Mouse (Mus musculus): ENCODE measurements at regions not wholly inside any gene's neighbourhood (a gene's known extent, or its start where the extent isn't known, plus 50 kb on each side); places are given as distances from the start of the nearest gene placed in this dataset.

DNA sequence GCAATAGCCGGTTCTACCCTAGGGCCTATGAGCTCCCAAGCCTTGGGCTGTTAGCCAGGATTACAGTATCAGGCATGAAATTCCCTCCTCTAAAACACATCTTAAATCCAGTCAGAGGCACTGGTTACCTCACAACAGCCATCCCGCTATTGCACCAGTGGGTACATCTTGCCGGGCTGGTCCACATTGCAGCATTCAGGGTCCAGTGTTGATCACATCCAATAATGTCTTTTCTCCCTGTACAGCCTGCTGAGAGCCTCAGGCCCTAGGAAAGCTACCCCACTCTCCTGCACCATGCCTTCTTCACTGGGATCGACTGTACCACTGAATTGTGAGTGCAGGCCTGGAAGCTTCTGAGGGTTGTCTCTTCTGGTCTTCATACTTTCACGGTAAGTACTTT is 86.0 kb upstream of the Zdhhc25 start:
- H3K27ac ChIP-seq (ENCODE audit: low read depth, low read length), result no peak overlapping the region
- H3K4me2 ChIP-seq (replicated peaks; ENCODE audit: low read depth), result no peak overlapping the region
- H3K9ac ChIP-seq (ENCODE audit: low read depth, low read length), result no peak overlapping the region
- no peaks in the 10 kb centered on the region for H3K9me3 ChIP-seq (ENCODE audit: control insufficient read depth)
- TF ChIP-seq CTCF (IDR thresholded peaks at IDR 0.05; ENCODE audit: low read depth), result no peak
- H3K4me3 ChIP-seq (ENCODE audit: low read depth, low read length), result no peak overlapping the region
- no peaks in the 10 kb centered on the region for H3K4me1 ChIP-seq (replicated peaks; ENCODE audit: control insufficient read depth, insufficient read depth, low read length)
- H3K27me3 ChIP-seq (replicated peaks; ENCODE audit: control insufficient read depth, insufficient read depth, low read length), result no peaks in the 10 kb centered on the region
- no peaks in the 10 kb centered on the region for H3K36me3 ChIP-seq (ENCODE audit: control insufficient read depth, insufficient read depth)
- ATAC-seq, result no peak
- WGBS, result 88% methylated on average over 5 of the region's 5 CpGs

DNA sequence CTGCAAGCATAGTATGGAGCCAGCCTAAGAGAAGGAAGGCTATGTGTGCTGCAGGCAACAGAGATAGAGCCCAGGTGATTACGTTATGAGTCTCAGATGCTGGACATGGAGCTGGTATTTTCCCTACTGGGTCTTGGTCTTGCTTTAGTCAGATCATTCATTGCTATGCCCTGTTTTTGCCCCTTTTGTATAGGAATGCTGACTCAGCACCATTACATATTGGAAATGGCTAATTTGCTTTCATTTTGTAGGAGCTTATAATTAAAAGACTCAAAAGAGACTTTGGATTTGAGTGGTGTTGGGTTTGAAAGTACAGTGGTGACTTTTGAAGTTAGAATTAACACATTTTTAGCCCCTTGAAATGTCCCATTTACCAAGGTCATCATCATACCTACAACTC is 68.9 kb upstream of the Zdhhc25 start:
- ATAC-seq, result no peak
- Histone ChIP-seq H3K27me3 (replicated peaks; ENCODE audit: control insufficient read depth, insufficient read depth, low read length) (no peaks in the 10 kb centered on the region), H3K4me2 (replicated peaks; ENCODE audit: low read depth) (no peak overlapping the region), H3K4me1 (replicated peaks; ENCODE audit: control insufficient read depth, insufficient read depth, low read length) (no peaks in the 10 kb centered on the region), H3K27ac (ENCODE audit: low read depth, low read length) (no peak overlapping the region), H3K9ac (ENCODE audit: low read depth, low read length) (no peak overlapping the region), H3K36me3 (ENCODE audit: control insufficient read depth, insufficient read depth) (no peaks in the 10 kb centered on the region), H3K9me3 (ENCODE audit: control insufficient read depth) (no peaks in the 10 kb centered on the region), H3K4me3 (ENCODE audit: low read depth, low read length) (no peak overlapping the region)
- WGBS, result 89% methylated on average over 1 of the region's 1 CpGs
- TF ChIP-seq CTCF (IDR thresholded peaks at IDR 0.05; ENCODE audit: low read depth), result no peak

DNA sequence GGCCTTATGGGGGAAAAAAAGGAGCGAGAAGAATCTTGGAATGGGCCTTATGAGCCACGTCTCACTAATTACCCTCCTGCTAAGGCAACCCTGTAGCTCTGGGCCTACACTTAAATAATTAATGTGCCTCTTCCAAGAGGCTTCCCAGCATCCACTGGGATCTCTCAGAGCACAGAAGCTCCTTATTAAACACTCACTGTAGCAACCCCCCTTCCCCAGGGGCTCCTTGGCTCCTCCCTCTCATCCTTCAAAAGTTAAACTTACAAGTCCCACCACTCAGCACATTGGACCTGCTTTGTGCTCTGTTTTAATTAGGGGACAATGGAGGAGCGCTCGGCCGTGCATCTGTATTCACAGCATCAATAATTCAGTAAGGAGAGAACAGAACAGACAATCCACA is 68.1 kb upstream of the Zdhhc25 start:
- Histone ChIP-seq H3K4me3 (ENCODE audit: low read depth, low read length) (no peak overlapping the region), H3K4me2 (replicated peaks; ENCODE audit: low read depth) (no peak overlapping the region), H3K36me3 (ENCODE audit: control insufficient read depth, insufficient read depth) (no peaks in the 10 kb centered on the region), H3K9ac (ENCODE audit: low read depth, low read length) (no peak overlapping the region), H3K27ac (ENCODE audit: low read depth, low read length) (no peak overlapping the region), H3K9me3 (ENCODE audit: control insufficient read depth) (no peaks in the 10 kb centered on the region), H3K27me3 (replicated peaks; ENCODE audit: control insufficient read depth, insufficient read depth, low read length) (no peaks in the 10 kb centered on the region), H3K4me1 (replicated peaks; ENCODE audit: control insufficient read depth, insufficient read depth, low read length) (no peaks in the 10 kb centered on the region)
- no peak for ATAC-seq
- no peak for TF ChIP-seq CTCF (IDR thresholded peaks at IDR 0.05; ENCODE audit: low read depth)
- whole genome bisulfite sequencing, result 82% methylated on average over 5 of the region's 5 CpGs

DNA sequence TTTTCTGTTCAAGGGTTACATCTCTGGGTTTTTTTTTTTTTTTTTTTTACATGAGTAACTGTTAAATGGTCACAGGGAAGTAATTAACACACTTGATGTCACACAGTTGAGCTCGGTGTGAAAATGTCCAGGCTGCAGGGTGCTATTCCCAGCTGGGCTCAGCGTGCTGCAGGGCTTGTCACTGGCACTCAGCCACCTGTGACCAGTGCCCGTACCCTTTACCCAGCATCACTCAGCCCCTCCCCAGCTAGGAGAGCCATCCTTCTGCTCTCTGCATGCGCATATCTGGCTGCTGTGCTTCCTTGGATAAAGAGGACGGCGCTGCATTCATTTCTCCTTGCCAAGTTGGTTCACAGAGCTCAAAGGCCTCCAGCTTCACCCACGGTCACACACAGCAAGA is 66.7 kb upstream of the Zdhhc25 start:
- ATAC-seq, result no peak
- H3K4me3 ChIP-seq (ENCODE audit: low read depth, low read length), result no peak overlapping the region
- H3K9me3 ChIP-seq (ENCODE audit: control insufficient read depth), result no peaks in the 10 kb centered on the region
- no peak overlapping the region for H3K4me2 ChIP-seq (replicated peaks; ENCODE audit: low read depth)
- WGBS, result 77% methylated on average over 7 of the region's 7 CpGs
- no peak overlapping the region for H3K9ac ChIP-seq (ENCODE audit: low read depth, low read length)
- no peaks in the 10 kb centered on the region for H3K27me3 ChIP-seq (replicated peaks; ENCODE audit: control insufficient read depth, insufficient read depth, low read length)
- TF ChIP-seq CTCF (IDR thresholded peaks at IDR 0.05; ENCODE audit: low read depth), result no peak
- no peaks in the 10 kb centered on the region for H3K4me1 ChIP-seq (replicated peaks; ENCODE audit: control insufficient read depth, insufficient read depth, low read length)
- no peaks in the 10 kb centered on the region for H3K36me3 ChIP-seq (ENCODE audit: control insufficient read depth, insufficient read depth)
- H3K27ac ChIP-seq (ENCODE audit: low read depth, low read length), result no peak overlapping the region

DNA sequence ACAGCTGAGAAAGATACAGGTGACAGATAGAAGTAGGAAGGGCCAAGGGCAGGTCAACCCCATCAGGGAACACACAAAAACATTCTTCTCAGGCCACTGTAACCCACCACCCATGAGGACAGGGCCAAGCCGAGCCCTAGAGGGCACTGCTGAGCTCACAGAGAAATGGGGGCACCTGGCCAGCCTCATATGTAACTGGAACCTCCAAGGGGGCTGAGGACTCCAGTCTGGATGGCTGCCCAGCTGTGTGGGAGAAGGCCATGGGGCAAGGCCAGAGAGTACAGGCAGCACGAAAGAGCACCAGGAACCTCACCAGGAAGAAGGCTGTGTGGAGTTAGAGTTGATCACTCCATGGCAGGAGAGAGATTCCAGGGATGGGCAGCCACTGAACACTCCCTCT is 64.6 kb upstream of the Zdhhc25 start:
- TF ChIP-seq CTCF (IDR thresholded peaks at IDR 0.05; ENCODE audit: low read depth), result no peak
- no peak overlapping the region for H3K9ac ChIP-seq (ENCODE audit: low read depth, low read length)
- no peak overlapping the region for H3K4me2 ChIP-seq (replicated peaks; ENCODE audit: low read depth)
- H3K9me3 ChIP-seq (ENCODE audit: control insufficient read depth), result no peaks in the 10 kb centered on the region
- no peak for ATAC-seq
- no peak overlapping the region for H3K4me3 ChIP-seq (ENCODE audit: low read depth, low read length)
- WGBS, result 61% methylated on average over 2 of the region's 2 CpGs
- no peaks in the 10 kb centered on the region for H3K4me1 ChIP-seq (replicated peaks; ENCODE audit: control insufficient read depth, insufficient read depth, low read length)
- H3K27ac ChIP-seq (ENCODE audit: low read depth, low read length), result no peak overlapping the region
- H3K27me3 ChIP-seq (replicated peaks; ENCODE audit: control insufficient read depth, insufficient read depth, low read length), result no peaks in the 10 kb centered on the region
- H3K36me3 ChIP-seq (ENCODE audit: control insufficient read depth, insufficient read depth), result no peaks in the 10 kb centered on the region

DNA sequence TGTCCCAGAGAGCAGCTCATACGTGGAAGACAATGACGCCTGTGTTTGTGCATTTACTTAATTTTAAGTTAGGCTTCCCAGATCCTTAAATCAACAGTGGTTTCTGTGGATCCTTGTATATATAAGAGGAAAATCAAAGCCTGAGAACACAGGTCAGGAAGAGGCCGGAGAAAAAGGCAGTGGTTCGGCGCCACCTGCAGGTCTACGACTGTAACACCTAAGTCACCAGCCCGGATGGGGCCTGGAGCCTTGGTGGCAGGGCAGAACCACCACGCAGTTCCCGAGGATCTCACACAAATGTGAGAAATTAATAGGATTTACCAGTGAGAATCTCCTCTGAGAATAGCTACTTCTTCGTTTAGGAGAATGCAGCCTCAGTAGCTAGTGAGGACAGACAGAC is 62.9 kb upstream of the Zdhhc25 start:
- WGBS, result 13% methylated on average over 10 of the region's 10 CpGs
- no peak for ATAC-seq
- Histone ChIP-seq H3K9ac (ENCODE audit: low read depth, low read length) (no peak overlapping the region), H3K4me1 (replicated peaks; ENCODE audit: control insufficient read depth, insufficient read depth, low read length) (no peaks in the 10 kb centered on the region), H3K9me3 (ENCODE audit: control insufficient read depth) (no peaks in the 10 kb centered on the region), H3K36me3 (ENCODE audit: control insufficient read depth, insufficient read depth) (no peaks in the 10 kb centered on the region), H3K27ac (ENCODE audit: low read depth, low read length) (no peak overlapping the region), H3K4me2 (replicated peaks; ENCODE audit: low read depth) (no peak overlapping the region), H3K27me3 (replicated peaks; ENCODE audit: control insufficient read depth, insufficient read depth, low read length) (no peaks in the 10 kb centered on the region), H3K4me3 (ENCODE audit: low read depth, low read length) (no peak overlapping the region)
- peak; percentile 63 for TF ChIP-seq CTCF (IDR thresholded peaks at IDR 0.05; ENCODE audit: low read depth)

DNA sequence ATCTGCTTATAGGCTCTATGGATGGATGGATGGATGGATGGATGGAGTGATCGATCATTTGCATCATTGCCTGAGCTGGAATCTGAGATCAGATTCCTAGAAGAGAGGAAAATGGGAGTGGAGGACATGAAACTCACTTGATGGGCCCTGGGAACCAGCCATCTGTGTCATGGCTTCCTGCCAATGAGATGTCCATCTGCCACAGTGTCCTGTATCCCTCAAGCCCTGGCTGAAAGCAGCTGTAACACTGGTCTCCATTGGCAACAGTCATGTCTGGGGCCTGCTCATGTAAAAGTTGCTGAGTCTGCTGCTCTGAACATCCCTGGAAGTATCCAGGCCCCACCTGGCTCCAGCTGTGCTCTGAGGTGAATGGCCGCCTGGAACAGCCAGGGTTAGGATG is 57.5 kb upstream of the Zdhhc25 start:
- H3K4me3 ChIP-seq (ENCODE audit: low read depth, low read length), result no peak overlapping the region
- H3K4me2 ChIP-seq (replicated peaks; ENCODE audit: low read depth), result no peak overlapping the region
- H3K9me3 ChIP-seq (ENCODE audit: control insufficient read depth), result no peaks in the 10 kb centered on the region
- no peaks in the 10 kb centered on the region for H3K36me3 ChIP-seq (ENCODE audit: control insufficient read depth, insufficient read depth)
- no peaks in the 10 kb centered on the region for H3K27me3 ChIP-seq (replicated peaks; ENCODE audit: control insufficient read depth, insufficient read depth, low read length)
- 79% methylated on average over 2 of the region's 2 CpGs for WGBS
- H3K27ac ChIP-seq (ENCODE audit: low read depth, low read length), result no peak overlapping the region
- no peak for TF ChIP-seq CTCF (IDR thresholded peaks at IDR 0.05; ENCODE audit: low read depth)
- no peak overlapping the region for H3K9ac ChIP-seq (ENCODE audit: low read depth, low read length)
- no peak for ATAC-seq
- no peaks in the 10 kb centered on the region for H3K4me1 ChIP-seq (replicated peaks; ENCODE audit: control insufficient read depth, insufficient read depth, low read length)

Measured in intestine, postnatal 0 days (tissue).